Mouse (Mus musculus) kidney, postnatal 4 days (tissue): ENCODE data around the gene 1600014C10Rik.
A peak's percentile ranks its signal among the peaks of the same experiment; 100 is the strongest.

Experiments
- DNase-seq, 2 experiments: peaks; one replicate each; pipeline ENCODE4 v3.0.0; 2021; ENCODE audit warnings: mixed read lengths in 2 of 2

Gene 1600014C10Rik

GRCm38 (mm10) chr7:38184786-38185185 lies 1.8 kb downstream of the 1600014C10Rik start:
- DNase-seq: no peak

- no peak for DNase-seq
Observed at GRCm38 (mm10) chr7:38186861-38187260, 3.8 kb downstream of the 1600014C10Rik start.

DNA sequence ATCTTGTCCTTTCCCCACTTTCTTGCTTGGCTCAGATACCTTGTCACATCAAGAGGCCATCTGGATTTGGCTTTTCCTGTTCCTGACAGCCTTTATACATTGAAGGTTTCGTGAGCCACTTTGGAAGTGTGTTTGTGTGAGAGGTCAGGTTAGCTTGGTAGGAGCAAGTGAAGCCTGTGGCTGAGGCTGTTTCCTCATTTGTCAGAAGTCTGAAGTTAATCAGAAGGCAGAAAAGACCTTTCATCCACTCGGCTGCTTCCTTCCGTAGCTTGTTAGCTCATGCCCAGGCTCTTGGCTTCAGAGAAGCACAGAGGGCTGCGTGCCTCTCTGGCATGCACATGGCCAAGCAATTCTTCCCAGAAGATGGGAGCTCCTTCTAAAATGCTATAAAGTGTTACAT lies 4.8 kb downstream of the 1600014C10Rik start:
- DNase-seq: no peak

DNA sequence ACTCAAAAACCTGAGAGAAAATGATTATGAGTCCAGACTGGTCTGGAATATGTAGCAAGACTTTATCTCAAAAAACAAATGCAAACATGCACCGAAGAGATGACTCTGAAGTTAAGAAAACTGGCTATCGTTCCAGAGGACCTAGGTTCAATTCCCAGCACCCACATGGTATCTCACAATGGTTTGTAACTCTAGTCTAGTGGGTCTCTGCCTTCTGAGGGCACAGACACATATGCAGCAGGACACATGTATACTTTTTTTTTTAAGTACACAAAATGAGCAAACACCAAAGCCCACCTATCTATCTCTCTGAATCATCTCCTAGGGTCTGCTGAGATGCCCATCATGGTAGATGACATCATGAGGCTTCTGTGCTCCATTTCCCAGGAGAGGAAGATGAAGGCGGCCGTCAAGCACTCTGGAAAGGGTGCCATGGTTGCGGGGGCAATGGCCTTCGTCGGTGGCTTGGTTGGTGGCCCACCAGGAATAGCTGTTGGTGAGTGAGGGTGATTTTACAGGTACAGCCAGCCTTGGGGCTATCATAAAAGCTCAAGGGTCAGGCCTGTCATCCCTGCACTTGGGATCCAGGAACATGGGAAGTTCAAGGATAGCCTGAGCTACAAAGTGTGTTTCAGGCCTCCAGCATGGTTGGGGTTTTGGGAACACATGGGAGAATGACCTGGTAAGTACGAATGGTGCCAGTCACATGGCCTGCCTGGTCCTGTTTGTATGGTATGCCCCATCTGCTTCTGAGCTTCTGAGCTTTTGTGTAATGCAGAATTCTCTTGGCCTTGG lies 5.5 kb downstream of the 1600014C10Rik start:
- DNase-seq: no peak

DNA sequence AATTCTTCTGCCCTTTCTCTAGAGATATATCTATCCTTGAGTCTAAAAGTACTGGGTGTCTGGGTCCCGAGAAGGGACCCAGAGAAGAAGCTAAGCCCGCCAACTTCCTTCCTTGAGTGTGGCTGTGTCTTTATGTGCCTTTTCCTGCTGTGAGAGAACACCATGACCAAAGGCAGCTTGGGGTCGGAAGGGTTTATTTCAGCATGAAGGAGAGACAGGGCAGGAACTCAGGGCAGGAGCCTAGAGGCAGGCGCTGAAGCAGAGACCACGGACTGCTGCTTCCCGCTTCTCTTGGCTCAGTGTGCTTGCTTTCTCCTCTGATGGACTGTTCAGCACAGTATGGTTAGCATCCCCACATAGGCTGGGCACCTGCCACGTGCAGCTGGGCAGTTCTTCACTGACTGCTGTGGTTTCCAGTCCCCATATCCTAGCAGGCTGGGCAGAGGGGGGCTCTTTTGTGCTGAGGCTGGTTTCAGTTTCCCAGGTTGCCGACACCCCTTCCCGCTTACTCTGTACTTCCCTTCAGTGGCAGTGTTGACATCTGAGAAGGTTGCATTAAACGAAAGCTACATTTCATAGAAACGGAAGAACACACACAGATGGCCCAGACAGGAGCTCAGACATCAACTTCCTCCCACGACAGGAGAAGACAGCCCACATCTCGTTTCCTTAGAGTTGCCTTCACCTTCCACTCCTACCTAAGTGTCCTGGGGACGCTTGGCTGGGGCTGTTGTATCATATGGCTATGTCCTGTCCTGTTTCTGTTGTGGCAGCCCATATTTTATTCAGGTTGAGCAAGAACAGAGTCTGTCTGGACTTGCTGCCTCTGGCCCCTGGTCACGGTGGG lies 6.3 kb downstream of the 1600014C10Rik start:
- peak in 1 of 2 experiments; percentile 11 for DNase-seq

DNA sequence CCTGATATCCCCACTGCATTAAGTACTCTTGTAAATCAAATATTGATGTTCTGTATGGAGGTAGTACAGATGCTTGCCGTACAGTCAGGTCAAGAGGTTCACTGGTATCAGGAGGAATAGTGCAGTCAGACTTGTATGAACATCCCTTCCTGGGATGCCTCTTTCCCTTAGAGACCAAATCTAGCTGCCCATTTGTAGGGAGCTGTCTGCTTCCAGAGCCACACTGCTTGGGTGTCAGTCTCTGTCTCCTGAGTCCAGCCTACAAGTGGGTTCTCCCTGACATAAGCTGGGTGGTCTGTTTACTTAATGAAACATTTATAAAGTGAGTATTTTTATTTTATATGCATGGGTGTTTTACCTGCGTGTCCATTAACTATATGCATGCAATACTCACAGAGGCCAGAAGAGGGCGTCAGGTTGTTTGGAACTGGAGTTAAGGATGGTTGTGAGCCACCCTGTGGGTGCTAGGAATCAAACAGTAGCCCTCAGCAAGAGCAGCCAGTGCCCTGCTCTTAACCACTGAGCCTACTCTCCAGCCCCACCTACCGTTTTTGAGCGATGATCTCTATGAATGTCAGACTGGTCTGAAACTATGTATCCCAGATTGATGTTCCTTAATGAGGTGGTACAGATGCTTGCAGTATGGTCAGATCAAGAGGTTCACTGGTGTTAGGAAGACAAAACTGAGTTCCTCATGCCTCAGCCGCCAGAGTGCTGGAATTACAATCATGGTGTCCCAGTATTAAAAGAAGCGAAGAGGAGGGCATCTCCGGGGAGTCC lies 7.2 kb downstream of the 1600014C10Rik start:
- no peak for DNase-seq

DNA sequence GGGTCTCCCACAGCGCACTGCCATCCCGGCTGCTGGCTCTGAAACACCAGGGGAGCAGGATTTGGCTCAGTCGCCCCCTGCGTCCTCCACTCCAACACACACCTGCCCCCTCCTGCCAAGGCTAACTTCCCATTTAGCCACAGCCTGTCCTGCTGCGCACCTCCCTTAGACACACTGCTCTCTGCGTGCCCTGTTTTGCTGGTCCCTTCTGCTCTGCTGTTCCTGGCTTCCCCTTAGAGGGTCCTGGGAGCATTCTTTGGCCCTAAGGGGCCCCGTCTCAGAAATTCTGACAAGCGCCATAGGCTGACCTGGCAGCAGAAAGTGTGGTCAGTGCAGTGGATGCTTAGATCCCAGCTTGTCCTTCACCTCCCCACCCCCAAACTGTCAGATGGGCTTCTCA lies 8.1 kb downstream of the 1600014C10Rik start:
- no peak for DNase-seq

DNA sequence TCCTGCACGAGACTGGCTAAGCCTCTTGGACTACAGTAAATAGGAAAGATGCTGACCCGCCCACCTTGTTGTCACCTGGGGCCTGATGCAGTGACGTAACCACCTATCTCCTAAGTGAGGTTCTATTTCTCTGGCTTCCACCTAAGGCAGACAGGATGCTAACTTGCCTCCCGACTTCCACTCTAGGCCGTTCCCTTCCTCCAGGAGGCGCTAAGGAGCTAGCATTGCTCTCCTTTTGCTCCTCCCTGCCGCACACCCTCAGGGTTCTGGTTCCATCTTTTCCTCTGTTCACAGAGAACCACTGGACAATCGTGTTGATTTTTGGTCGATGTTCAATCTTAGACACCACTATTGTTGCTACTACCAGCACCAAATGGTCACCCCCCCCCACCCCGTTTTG lies 8.6 kb downstream of the 1600014C10Rik start:
- peak; percentile 37 to 57 for DNase-seq

DNA sequence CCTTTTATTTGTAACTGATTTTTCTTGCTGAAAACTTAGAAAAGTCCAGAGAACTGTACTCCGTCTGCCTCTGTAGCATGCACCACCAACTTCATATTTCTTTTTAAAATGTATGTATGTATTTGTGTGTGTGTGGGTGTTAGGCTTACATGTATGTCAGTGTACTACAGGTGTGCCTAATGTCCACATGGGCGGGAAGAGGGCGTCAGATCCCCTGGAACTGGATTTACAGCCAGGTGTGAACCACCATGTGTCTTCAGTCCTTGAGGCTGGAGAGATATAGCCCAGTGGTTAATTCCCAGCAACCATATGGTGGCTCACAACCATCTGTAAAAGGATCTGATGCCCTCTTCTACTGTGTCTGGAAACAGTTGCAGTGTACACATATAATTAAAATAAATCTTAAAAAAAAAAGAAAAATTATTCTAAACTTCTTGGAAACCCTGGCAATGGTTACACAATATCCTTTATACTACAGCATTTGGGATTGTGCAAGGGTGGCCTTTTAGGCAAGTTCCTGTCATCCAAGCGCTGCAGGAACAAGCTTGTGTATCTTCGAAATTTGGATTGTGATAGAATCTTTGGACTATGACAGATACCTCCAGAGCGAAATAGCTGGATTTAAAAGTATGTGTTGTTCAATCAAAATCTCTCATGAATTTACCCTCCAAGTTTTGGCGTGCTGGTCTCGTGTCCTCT lies 17.0 kb downstream of the 1600014C10Rik start:
- DNase-seq: no peak

DNA sequence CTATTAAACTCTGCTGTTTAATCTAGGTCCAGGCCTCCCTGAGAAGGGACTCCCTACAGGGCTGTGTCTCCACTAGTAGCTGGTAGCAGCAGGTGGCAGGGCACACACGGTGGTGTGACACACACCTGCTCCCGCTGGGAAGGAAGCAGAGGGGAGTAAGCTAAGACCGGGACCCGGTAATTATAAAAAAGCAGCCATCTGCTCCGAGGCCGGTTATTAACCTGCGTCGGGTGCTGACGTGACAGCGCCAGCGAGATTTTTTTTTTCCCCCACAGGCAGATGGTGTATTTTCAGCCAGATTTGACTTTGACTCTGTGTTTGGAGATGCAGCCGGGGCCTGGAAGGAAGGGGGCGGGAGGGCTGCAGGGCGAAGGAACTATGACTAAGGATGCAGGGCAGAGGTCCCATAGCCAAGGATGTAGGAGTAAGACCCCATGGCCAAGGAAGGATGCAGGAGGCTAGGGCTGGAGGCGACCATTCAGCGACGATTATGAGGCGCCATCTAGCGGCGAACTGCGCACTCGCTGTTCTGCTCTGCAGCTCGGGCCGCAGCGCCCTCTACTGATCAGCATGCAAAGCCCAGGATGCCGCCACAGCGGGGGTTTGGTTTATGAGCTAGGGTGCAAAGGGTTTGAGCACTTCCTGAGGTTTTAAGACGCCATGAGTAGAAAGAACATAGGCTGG lies 17.7 kb downstream of the 1600014C10Rik start:
- peak; percentile 94 for DNase-seq

GRCm38 (mm10) chr7:38201290-38201658 lies 18.3 kb downstream of the 1600014C10Rik start:
- no peak for DNase-seq

GRCm38 (mm10) chr7:38204314-38204713 lies 21.3 kb downstream of the 1600014C10Rik start:
- peak in 1 of 2 experiments; percentile 27 for DNase-seq

GRCm38 (mm10) chr7:38205801-38206200 lies 22.8 kb downstream of the 1600014C10Rik start:
- no peak for DNase-seq

DNA sequence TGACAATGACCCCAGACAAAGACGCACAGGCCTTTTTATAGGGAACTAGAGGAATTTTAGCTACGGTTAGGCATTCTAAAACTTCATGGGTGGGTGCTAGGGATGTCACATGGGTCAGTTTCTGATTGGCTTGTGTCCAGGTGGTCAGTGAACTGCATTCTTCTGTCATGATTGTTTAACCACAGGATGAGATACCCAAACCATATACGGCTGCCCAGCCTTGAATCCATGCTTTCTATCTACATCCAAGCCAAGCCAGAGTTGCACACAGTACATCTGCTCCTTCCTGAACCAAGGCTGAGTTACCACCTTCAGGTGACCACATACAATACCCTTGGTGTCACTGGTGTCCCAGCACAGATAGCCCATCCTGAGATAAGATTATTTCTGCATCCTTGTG lies 23.5 kb downstream of the 1600014C10Rik start:
- no peak for DNase-seq

DNA sequence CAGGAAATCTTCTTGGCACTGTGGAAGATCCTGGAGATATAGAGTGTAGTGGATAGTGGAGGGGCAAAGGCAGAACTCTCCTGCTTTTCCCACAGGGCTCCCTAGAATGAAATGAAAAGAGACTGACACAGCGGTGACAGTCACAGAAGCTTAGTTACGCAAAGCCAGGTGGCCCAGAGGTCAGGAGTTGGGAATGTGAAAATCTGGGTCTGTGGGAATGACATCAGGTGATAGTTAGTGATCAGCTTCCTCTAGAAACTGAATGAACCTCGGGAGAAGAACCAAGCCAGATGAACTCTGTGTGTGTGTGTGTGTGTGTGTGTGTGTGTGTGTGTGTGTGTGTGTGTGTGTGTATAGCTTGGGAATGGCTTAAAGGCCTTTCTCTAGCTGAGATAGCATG lies 26.0 kb downstream of the 1600014C10Rik start:
- DNase-seq: no peak

DNA sequence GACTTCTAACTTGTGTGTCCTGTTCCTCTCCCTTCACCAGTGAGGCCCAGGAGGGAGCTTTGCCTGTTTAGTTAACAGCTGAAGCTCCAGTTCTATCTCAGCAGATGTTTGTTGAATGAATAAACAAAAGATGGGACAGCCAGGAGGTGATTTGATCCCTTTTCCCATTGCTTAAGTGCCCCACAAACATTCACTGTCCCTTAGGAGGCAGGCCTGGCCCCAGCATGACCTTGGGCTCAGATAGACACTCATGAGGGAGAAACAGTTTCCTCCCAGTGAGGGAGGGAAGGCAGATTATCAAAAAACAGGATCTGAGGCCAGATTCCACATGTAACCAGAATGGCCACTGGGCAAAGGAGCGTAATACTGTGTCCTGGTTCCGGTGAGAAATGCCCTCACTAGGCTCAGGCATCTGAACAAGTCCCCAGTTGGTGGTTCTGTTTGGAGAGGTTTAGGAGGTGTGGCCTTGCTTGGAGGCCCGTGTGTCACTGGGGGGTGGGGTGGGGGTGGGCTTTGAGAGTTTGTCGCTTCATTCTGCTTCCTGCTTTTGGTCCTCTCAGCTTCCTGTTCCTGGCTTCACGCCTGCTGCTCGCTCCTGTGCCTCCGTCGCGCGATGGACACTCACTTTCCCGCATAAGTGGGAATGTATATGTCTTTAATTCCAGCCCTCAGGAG lies 26.6 kb downstream of the 1600014C10Rik start:
- DNase-seq: no peak

- DNase-seq: peak in 1 of 2 experiments; percentile 14
Observed at GRCm38 (mm10) chr7:38212651-38213062, 29.6 kb downstream of the 1600014C10Rik start.

DNA sequence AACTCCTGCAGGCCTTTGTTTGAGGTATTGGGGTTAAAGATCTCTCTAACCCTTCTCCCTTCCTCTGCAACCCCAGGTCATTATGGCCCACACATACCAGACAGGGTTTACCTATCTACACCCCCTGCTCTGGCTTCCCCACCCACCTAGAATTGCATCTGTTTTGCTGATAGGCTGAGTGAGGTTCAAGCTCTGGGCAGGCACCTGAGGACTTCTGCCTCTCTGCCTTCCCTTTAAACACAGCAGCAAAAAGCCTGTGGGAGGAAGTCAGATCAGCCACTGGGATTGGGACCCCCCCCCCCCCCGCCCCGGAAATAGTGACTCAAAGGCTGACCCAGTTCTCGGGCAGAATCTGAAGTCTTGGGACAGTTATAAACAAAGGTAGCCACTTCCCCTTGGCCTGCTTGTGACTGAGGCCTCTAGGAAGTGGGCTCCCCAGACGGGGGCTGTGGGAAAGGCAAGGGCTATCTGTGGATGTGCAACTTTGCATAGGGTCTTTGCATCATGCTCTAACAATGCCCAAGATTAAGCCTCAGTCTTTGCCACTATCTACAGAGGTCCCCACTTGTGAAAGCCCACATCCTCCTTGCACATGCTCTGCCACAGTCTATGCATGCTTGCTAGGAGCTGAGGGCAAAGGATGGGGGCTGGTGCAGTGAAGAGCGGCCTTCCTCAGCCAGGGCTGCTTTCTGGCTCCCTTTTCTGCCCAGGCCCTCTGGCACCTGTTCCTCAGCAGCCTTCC lies 31.6 kb downstream of the 1600014C10Rik start:
- no peak for DNase-seq

GRCm38 (mm10) chr7:38215281-38215680 lies 32.3 kb downstream of the 1600014C10Rik start:
- no peak for DNase-seq

DNA sequence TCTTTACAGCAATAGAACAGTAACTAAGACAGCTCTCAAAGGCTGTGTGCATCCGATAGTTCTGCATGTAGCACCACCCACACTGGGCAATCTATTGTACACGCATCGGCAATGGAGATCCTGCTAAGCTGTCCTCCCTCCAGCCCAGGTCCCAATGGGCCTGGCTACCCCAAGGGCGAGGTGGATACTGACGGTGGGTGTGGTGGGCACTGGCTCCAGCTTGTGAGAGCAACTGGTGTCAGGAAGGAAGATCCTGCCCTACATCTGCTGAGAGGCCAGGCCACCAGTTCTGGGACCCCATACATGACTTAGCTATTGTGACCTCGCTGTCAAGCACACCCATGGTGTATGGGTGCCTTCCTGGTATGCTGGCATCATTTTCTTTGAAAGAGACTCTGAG lies 32.7 kb downstream of the 1600014C10Rik start:
- DNase-seq: no peak
